Mouse (Mus musculus): ENCODE results near the gene G3bp2. TPM values are rescaled to one million over a fixed set of nuclear protein-coding genes. Genes with fewer than 3 reads are reported as not detected.

Gene G3bp2
- total RNA-seq, 2 experiments from 2014 or later = 228 to 236 TPM

DNA sequence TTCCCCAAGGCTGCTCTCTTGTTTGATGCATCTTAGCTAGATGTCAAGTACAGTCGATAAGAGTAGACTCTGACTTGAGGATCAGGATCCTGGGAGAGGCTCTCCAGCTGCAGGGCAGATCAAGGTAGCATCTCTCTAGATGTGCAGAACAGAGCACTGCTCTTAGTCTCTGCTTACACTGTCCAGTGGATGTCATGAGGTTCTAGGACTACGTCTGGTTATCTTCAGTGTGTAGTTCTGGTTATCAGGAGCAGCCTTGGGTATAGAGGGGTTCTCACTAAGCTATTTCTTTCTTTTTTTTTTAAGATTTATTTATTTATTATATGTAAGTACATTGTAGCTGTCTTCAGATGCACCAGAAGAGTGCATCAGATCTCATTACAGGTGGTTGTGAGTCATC lies 31.4 kb upstream of the G3bp2 start:
- H3K4me3 ChIP-seq = no peak overlapping the region
- intact Hi-C loops (cut with DNase I) = loop anchor here (5.0 kb wide), 2 partner anchors 33 to 153 kb away; partner anchors contain the start of genes G3bp2 and Rchy1

GRCm38 (mm10) chr5:92114223-92114622 lies 30.7 kb upstream of the G3bp2 start:
- Histone ChIP-seq H3K27ac (no peak overlapping the region), H3K4me3 (no peak overlapping the region)
- intact Hi-C loops (cut with DNase I) = no loop called here
- no peak for DNase-seq (ENCODE audit: extremely low spot score in 1 of 2, low spot score in 2 of 2)
- no peak for TF ChIP-seq CTCF (IDR thresholded peaks at IDR 0.05)

More for the DNA sequence above, 31.4 kb upstream of the G3bp2 start:
- DNase-seq (ENCODE audit: extremely low spot score in 1 of 2, low spot score in 2 of 2) = no peak
- no peak for TF ChIP-seq CTCF (IDR thresholded peaks at IDR 0.05)
- no peak overlapping the region for H3K27ac ChIP-seq

DNA sequence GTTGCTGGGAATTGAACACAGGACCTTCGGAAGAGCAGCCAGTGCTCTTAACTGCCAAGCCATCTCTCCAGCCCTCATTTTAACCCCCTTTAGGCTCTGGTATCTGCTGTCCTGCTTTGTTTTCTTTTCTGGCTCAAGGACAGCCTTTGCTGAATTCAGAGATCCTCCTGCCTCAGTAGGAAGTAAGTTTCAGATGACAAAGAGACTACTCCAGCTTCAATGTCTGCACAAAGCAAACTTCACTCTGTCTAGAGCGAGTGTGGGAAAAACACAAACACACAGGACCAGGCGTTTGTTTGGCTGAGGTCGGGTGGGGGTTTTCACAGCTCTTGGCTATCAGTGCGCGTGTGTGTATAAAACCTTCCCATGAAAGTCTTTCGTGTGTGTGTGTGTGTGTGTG lies 30.0 kb upstream of the G3bp2 start:
- no peak overlapping the region for H3K27ac ChIP-seq
- no peak for DNase-seq (ENCODE audit: extremely low spot score in 1 of 2, low spot score in 2 of 2)
- H3K4me3 ChIP-seq = no peak overlapping the region
- intact Hi-C loops (cut with DNase I) = no loop called here
- TF ChIP-seq CTCF (IDR thresholded peaks at IDR 0.05) = no peak

DNA sequence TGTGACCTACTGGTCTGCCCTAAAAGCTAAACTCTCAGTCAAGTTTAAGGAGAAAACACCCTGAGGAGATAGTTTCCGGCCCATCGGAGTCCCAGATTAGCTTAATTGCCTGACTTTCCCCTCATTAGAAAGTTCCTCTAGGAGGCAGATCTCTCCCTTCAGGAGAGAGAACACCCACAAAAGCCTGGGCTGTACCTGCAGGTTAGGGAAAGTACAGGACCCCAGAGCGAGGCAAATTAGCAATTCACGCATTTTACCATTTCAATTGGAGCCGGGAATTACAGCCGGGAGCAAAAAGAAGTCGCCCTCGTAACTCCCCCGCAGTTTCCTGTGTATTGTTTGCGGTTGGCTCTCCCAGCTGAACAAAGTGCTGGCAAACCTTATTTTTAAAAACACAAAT lies 29.1 kb upstream of the G3bp2 start:
- H3K27ac ChIP-seq = no peak overlapping the region
- DNase-seq (ENCODE audit: extremely low spot score in 1 of 2, low spot score in 2 of 2) = no peak
- intact Hi-C loops (cut with DNase I) = no loop called here
- no peak for TF ChIP-seq CTCF (IDR thresholded peaks at IDR 0.05)
- H3K4me3 ChIP-seq = peak overlapping the region; percentile 1; the same call in 1 of the 2 replicates

DNA sequence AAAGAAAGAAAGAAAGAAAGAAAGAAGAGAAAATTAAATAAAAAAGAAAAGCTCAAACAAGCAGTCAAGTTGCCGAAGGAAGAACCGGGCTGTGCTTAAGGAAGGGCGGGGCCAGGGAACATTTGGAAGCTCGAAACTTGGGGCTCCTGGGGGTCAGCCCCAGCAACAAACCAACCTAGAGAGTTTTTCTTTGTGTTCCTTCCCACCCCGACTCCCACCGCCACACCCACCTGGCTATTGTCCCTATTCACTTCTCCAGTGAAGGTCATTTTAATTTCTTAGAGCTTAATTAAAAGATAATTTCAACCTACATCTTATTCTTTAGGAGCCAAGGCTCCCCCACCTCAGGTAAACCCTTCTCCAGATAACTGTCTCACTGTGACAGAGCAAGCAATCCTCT lies 28.7 kb upstream of the G3bp2 start:
- no peak for DNase-seq (ENCODE audit: extremely low spot score in 1 of 2, low spot score in 2 of 2)
- Histone ChIP-seq H3K4me3 (peak overlapping the region; percentile 1; the same call in 1 of the 2 replicates), H3K27ac (no peak overlapping the region)
- TF ChIP-seq CTCF (IDR thresholded peaks at IDR 0.05) = no peak
- intact Hi-C loops (cut with DNase I) = no loop called here

DNA sequence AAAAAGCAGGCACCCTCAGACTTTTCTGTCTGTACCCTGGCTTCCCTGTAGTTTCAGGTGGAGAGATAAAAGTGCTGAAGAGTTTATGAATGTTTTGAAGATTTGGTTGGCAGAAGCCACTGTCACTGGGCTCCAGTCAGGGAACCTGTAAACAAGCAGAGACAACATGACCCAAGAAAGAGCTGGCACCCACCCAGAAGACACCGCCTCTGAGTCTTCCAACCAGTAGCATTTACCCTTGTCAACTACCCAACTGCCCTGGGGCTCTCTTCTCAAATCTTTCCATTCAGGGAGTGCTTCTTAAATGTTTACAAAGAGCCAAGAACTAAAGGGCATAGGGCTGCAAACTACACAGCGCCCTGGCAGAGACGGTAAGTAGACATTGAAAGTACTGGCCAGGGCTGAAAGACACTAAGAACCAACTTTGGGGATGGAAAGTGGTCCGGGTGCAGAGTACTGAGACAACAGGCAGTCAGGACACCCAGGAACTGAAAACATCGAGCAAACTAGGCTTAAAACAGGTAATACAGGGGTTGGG lies 27.4 kb upstream of the G3bp2 start:
- Histone ChIP-seq H3K27ac (no peak overlapping the region), H3K4me3 (no peak overlapping the region)
- no peak for TF ChIP-seq CTCF (IDR thresholded peaks at IDR 0.05)
- DNase-seq (ENCODE audit: extremely low spot score in 1 of 2, low spot score in 2 of 2) = no peak
- intact Hi-C loops (cut with DNase I) = no loop called here

GRCm38 (mm10) chr5:92107282-92107681 lies 23.8 kb upstream of the G3bp2 start:
- TF ChIP-seq CTCF (IDR thresholded peaks at IDR 0.05) = no peak
- no peak overlapping the region for H3K27ac ChIP-seq
- H3K4me3 ChIP-seq = no peak overlapping the region
- intact Hi-C loops (cut with DNase I) = no loop called here
- no peak for DNase-seq (ENCODE audit: extremely low spot score in 1 of 2, low spot score in 2 of 2)

GRCm38 (mm10) chr5:92106327-92107125 lies 23.0 kb upstream of the G3bp2 start:
- no peak for TF ChIP-seq CTCF (IDR thresholded peaks at IDR 0.05)
- H3K4me3 ChIP-seq = no peak overlapping the region
- no peak for DNase-seq (ENCODE audit: extremely low spot score in 1 of 2, low spot score in 2 of 2)
- intact Hi-C loops (cut with DNase I) = no loop called here
- no peak overlapping the region for H3K27ac ChIP-seq

- no peak for DNase-seq (ENCODE audit: extremely low spot score in 1 of 2, low spot score in 2 of 2)
- no peak for TF ChIP-seq CTCF (IDR thresholded peaks at IDR 0.05)
- H3K4me3 ChIP-seq = no peak overlapping the region
- intact Hi-C loops (cut with DNase I) = no loop called here
- no peak overlapping the region for H3K27ac ChIP-seq
Observed at GRCm38 (mm10) chr5:92103816-92104415, 20.4 kb upstream of the G3bp2 start.

DNA sequence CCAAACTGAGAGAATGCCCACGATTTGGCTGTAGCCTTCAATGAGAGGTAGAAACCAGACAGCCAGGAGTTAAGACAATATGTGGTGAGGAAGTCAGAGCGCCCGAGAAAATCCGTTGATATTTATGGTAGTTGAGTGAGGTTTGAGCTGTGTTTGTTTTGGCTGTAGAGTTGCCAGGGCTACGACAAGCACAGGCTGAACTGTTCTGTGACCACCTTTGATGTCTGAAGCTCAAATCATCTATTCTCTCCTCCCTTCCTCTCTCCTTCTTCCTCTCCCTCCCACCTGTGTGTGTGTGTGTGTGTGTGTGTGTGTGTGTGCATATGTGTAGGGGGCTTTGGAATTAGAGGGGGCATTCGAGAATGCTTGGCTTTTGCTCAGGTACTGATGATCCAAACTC lies 19.5 kb upstream of the G3bp2 start:
- TF ChIP-seq CTCF (IDR thresholded peaks at IDR 0.05) = no peak
- intact Hi-C loops (cut with DNase I) = no loop called here
- no peak for DNase-seq (ENCODE audit: extremely low spot score in 1 of 2, low spot score in 2 of 2)
- Histone ChIP-seq H3K27ac (no peak overlapping the region), H3K4me3 (no peak overlapping the region)

DNA sequence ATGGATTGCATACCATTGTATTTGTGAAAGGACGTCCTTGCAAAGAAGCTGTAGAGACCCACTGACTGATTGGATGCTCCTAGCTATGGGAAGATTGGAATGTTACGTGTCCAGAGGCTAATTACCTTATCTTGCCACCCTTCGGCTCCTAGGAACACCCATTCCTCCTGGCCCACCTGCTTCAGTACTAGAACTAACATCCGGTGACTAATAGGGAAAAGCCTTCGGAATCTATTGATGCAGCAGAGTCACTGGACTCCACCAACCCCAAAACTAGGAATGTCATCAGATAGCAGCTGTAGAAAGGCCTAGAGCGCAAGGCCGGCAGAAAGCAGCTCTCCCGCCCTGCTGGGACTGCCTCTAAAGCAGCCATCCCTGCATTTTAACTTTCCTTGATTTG lies 18.1 kb upstream of the G3bp2 start:
- no peak overlapping the region for H3K4me3 ChIP-seq
- no peak for DNase-seq (ENCODE audit: extremely low spot score in 1 of 2, low spot score in 2 of 2)
- no peak for TF ChIP-seq CTCF (IDR thresholded peaks at IDR 0.05)
- no peak overlapping the region for H3K27ac ChIP-seq
- intact Hi-C loops (cut with DNase I) = no loop called here

GRCm38 (mm10) chr5:92098351-92099109 lies 15.0 kb upstream of the G3bp2 start:
- Histone ChIP-seq H3K4me3 (no peak overlapping the region), H3K27ac (no peak overlapping the region)
- TF ChIP-seq CTCF (IDR thresholded peaks at IDR 0.05) = no peak
- no peak for DNase-seq (ENCODE audit: extremely low spot score in 1 of 2, low spot score in 2 of 2)
- intact Hi-C loops (cut with DNase I) = no loop called here
